Mouse (Mus musculus) limb, embryonic 11.5 days (tissue): ENCODE data around the gene Zfp628. TPM values are rescaled to one million over a fixed set of nuclear protein-coding genes. Genes with fewer than 3 reads are reported as not detected.

ENCODE experiments used
- ATAC-seq: fragments of 200-750 bp; cut with Nextera tagmentation; 2 replicates; pipeline ENCODE4 v1.8.0; 2017; ENCODE audit warnings: low read depth; ENCODE audit not compliant: insufficient number of reproducible peaks, low FRiP score, low TSS enrichment
- DNase-seq: peaks from one replicate; pipeline ENCODE4 v3.0.0-alpha.2; 2015; ENCODE audit warnings: low spot score
- H3K27ac ChIP-seq: fragments of 300-500 bp; sonication (generic); replicated peaks from 2 replicates; pipeline ENCODE4 v1.5.1; 2014; ENCODE audit warnings: low read depth, mild to moderate bottlenecking, low read length
- H3K27me3 ChIP-seq: fragments of 300-500 bp; sonication (generic); 2 replicates; pipeline ENCODE4 v1.6.1; 2014; ENCODE audit warnings: mild to moderate bottlenecking, low read length, mixed read lengths; ENCODE audit not compliant: control insufficient read depth, insufficient read depth
- H3K36me3 ChIP-seq: fragments of 300-500 bp; sonication (generic); 2 replicates; pipeline ENCODE4 v1.6.1; 2014; ENCODE audit warnings: mild to moderate bottlenecking, low read length, moderate library complexity, mixed read lengths; ENCODE audit not compliant: control insufficient read depth, insufficient read depth
- H3K4me1 ChIP-seq: fragments of 300-500 bp; sonication (generic); 2 replicates; pipeline ENCODE4 v1.6.1; 2014; ENCODE audit warnings: low read length, mixed read lengths; ENCODE audit not compliant: control insufficient read depth, insufficient read depth
- H3K4me2 ChIP-seq: fragments of 300-500 bp; sonication (generic); 2 replicates; pipeline ENCODE4 v1.6.1; 2014; ENCODE audit warnings: low read depth, mild to moderate bottlenecking, moderate library complexity; ENCODE audit not compliant: severe bottlenecking
- H3K4me3 ChIP-seq: fragments of 300-500 bp; sonication (generic); 2 replicates; pipeline ENCODE4 v1.5.1; 2014; ENCODE audit warnings: low read depth, low read length
- H3K9ac ChIP-seq: fragments of 300-500 bp; sonication (generic); 2 replicates; pipeline ENCODE4 v1.6.1; 2014; ENCODE audit warnings: mild to moderate bottlenecking, low read length
- H3K9me3 ChIP-seq: fragments of 300-500 bp; sonication (generic); 2 replicates; pipeline ENCODE4 v1.6.1; 2016; ENCODE audit warnings: low read length; ENCODE audit not compliant: control insufficient read depth
- WGBS: fragments of 180-500 bp; shearing (Covaris S2); extraction: QIAGEN DNeasy Blood & Tissue Kit; methylation state at CpG from one replicate; pipeline ENCODE4 v1.1.7; 2014; 5-methylcytosine and 5-hydroxymethylcytosine counted together
- polyA plus RNA-seq: library from polyadenylated mRNA; unstranded; fragments of >200 nt; fragmentation: Nextera tagmentation; extraction: Ambion mirVana; gene quantifications from 2 replicates; pipeline ENCODE4 v1.2.1, GENCODE M21; 2014

Zfp628 gene
- polyA plus RNA-seq, 1 experiment from 2014 or later = 3.8 TPM

DNA sequence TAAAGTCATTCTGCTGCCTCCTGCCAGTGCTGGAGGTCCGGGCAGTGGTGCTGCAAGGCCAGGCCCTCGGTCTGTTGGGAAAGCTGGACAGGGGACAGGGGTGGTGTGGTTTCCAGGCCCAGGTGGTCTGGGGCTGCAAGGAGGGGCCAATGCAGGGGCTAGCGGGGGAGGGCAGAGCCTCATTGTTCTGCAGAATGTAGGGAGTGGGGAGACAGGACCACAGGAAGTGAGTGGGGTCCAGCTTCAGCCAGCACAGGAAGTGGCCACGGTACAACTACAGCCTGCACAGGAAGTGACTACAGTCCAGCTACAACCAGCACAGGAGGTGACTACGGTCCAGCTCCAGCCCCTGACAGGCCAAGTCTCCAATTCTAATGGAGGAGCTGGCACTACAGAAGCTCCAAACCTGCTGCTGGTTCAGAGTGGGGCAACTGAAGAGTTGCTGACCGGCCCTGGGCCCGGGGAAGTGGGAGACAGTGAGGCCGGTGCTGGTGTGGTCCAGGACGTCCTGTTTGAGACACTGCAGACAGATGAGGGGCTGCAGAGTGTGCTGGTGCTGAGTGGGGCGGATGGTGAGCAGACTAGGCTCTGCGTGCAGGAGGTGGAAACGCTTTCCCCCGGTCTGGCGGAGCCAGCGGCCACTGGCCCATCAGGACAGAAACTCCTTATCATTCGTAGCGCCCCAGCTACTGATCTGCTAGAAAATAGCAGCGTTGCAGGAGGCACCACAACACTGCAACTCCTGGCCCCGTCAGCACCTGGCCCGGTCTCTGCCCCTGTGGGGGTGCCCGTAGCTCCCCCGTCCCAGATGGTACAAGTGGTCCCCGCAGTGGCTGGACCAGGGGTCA lies 6.2 kb downstream of the Zfp628 start:
- Histone ChIP-seq H3K9ac (no peak overlapping the region), H3K27me3 (no peaks in the 10 kb centered on the region), H3K4me2 (no peak overlapping the region), H3K9me3 (no peaks in the 10 kb centered on the region), H3K4me3 (no peak overlapping the region), H3K4me1 (peaks cover 50% of the 10 kb centered on the region), H3K27ac (peak overlapping the region; percentile 52; the same call in 1 of the 2 replicates), H3K36me3 (peaks cover 16% of the 10 kb centered on the region; the same call in 1 of the 2 replicates)
- 56% methylated on average over 23 of the region's 23 CpGs for WGBS
- ATAC-seq (no peak), DNase-seq (no peak)

DNA sequence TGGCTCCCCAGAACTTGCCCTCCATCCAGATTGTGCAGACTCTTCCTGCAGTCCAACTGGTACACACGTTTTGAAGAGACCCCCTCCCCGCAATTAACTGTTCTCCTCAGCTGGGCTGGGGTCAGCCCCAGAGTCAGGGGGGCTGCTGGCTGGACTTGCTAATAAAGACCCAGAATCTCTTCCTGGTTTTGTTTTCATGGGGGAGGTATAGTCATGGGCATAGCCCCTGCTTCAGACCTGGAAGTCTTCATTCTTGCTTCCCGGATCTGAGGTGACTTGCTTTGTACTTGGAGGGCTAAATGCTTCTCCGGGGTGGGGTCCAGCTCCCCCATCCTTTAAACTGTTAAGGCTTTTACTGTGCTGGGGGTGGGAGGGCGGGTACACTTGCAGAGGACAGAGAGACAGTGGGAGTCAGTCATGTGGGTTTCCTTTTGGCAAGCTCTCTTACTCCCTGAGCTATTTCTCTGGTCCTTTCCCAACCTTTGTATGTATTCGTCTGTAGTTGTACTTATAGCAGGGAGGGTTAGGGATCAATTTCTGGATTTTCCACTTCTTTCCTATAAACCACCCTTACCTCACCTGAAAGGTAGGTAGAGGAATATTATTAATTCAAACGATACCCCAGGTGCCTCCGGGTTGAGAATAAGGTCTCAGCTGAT lies 6.9 kb downstream of the Zfp628 start, which contains the start of gene Nat14:
Nat14 (plus strand) TSS at position 205 of the 659 bp plus-strand sequence.
- H3K4me2 ChIP-seq = peak within 1 kb of the TSS; percentile 71
- peaks cover 16% of the 10 kb centered on the region; the same call in 1 of the 2 replicates for H3K36me3 ChIP-seq
- WGBS = 33% methylated on average over 8 of the region's 8 CpGs
- H3K4me3 ChIP-seq = peak within 1 kb of the TSS; percentile 20
- H3K27me3 ChIP-seq = no peaks in the 10 kb centered on the region
- H3K27ac ChIP-seq = peak within 1 kb of the TSS; percentile 81
- ATAC-seq = no peak
- DNase-seq = no peak
- no peaks in the 10 kb centered on the region for H3K9me3 ChIP-seq
- peaks cover 50% of the 10 kb centered on the region for H3K4me1 ChIP-seq
- H3K9ac ChIP-seq = 0 out of 2 replicates have a peak within 1 kb of the TSS, but pooled peaks have one; percentile 5

DNA sequence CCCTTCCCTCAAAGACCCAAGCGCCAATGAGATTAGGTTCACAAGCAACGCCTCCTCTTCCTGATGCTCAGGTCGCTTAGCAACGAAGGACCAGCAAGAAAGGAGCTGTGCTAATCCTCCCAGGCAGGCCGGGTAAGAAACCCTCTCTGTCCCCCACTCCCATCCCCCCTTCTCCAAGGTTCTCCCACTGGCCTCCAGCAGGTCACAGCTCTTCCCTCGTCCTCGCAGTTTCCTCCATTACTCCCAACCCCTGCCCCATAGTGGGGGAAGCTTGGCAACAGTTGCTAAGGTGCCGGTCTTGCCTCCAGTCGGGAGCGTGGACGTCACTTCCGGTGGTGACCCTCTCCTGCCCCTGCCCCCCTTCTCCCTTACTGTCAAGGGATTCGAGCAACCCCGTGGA lies 7.5 kb downstream of the Zfp628 start:
- Histone ChIP-seq H3K9me3 (no peaks in the 10 kb centered on the region), H3K4me2 (peak overlapping the region; percentile 71), H3K36me3 (peaks cover 16% of the 10 kb centered on the region; the same call in 1 of the 2 replicates), H3K4me1 (peaks cover 53% of the 10 kb centered on the region), H3K4me3 (peak overlapping the region; percentile 20), H3K9ac (0 out of 2 replicates have a peak overlapping the region, but pooled peaks have one; percentile 5), H3K27ac (peak overlapping the region; percentile 56; the same call in 1 of the 2 replicates), H3K27me3 (no peaks in the 10 kb centered on the region)
- DNase-seq (peak; percentile 88), ATAC-seq (peak; percentile 41; the same call in 1 of the 2 replicates)
- 0% methylated on average over 14 of the region's 14 CpGs for WGBS

- Histone ChIP-seq H3K27ac (peak overlapping the region; percentile 88), H3K4me3 (peak overlapping the region; percentile 20), H3K4me1 (peaks cover 53% of the 10 kb centered on the region), H3K9ac (peak overlapping the region; percentile 67; the same call in 1 of the 2 replicates), H3K4me2 (peak overlapping the region; percentile 71), H3K36me3 (peaks cover 16% of the 10 kb centered on the region; the same call in 1 of the 2 replicates), H3K27me3 (no peaks in the 10 kb centered on the region), H3K9me3 (no peaks in the 10 kb centered on the region)
- ATAC-seq (peak; percentile 14; the same call in 1 of the 2 replicates), DNase-seq (peak; percentile 89)
- WGBS = 1% methylated on average over 14 of the region's 14 CpGs
Observed at GRCm38 (mm10) chr7:4922931-4923565, 8.0 kb downstream of the Zfp628 start.

- peak overlapping the region; percentile 67 for H3K9ac ChIP-seq
- ATAC-seq (0 out of 2 replicates have a peak, but pooled peaks have one; percentile 2), DNase-seq (peak; percentile 66)
- peaks cover 53% of the 10 kb centered on the region for H3K4me1 ChIP-seq
- peak overlapping the region; percentile 88 for H3K27ac ChIP-seq
- 4% methylated on average over 37 of the region's 37 CpGs for WGBS
- H3K36me3 ChIP-seq = peaks cover 16% of the 10 kb centered on the region; the same call in 1 of the 2 replicates
- peak overlapping the region; percentile 71 for H3K4me2 ChIP-seq
- peak overlapping the region; percentile 20 for H3K4me3 ChIP-seq
- H3K9me3 ChIP-seq = no peaks in the 10 kb centered on the region
- no peaks in the 10 kb centered on the region for H3K27me3 ChIP-seq
Observed at GRCm38 (mm10) chr7:4923586-4924364, 8.8 kb downstream of the Zfp628 start.

GRCm38 (mm10) chr7:4924483-4924882 lies 9.5 kb downstream of the Zfp628 start:
- H3K27ac ChIP-seq = peak overlapping the region; percentile 88
- H3K9me3 ChIP-seq = no peaks in the 10 kb centered on the region
- peak overlapping the region; percentile 71 for H3K4me2 ChIP-seq
- peak; percentile 52 for DNase-seq
- peak overlapping the region; percentile 20 for H3K4me3 ChIP-seq
- peaks cover 13% of the 10 kb centered on the region; the same call in 1 of the 2 replicates for H3K36me3 ChIP-seq
- 1% methylated on average over 4 of the region's 4 CpGs for WGBS
- peak overlapping the region; percentile 67; the same call in 1 of the 2 replicates for H3K9ac ChIP-seq
- peaks cover 53% of the 10 kb centered on the region for H3K4me1 ChIP-seq
- H3K27me3 ChIP-seq = no peaks in the 10 kb centered on the region
- no peak for ATAC-seq

DNA sequence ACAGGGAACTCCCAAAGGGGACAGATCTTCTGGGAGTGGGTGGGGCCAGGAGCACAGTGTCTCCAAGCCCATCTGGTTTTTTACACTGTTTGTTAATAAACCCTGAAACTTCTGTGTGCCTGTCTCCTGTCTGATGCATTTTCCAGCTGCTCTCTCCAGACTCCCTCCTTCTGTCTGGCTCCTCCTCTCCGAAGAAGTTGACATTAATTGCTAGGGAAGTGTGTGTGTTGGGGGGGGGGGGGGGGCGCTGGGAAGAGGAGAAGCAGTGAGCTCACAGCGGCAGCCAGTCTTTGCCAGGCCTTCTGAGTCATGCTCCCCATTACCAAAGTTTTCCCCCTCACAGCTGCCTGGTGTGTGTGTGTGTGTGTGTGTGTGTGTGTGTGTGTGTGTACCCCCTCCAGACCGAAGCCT lies 9.9 kb downstream of the Zfp628 start:
- H3K36me3 ChIP-seq = peaks cover 9% of the 10 kb centered on the region; the same call in 1 of the 2 replicates
- 6% methylated on average over 3 of the region's 4 CpGs for WGBS
- H3K9me3 ChIP-seq = no peaks in the 10 kb centered on the region
- H3K4me2 ChIP-seq = peak overlapping the region; percentile 71
- no peak overlapping the region for H3K4me3 ChIP-seq
- ATAC-seq (no peak), DNase-seq (peak; percentile 52)
- peak overlapping the region; percentile 88 for H3K27ac ChIP-seq
- H3K9ac ChIP-seq = 0 out of 2 replicates have a peak overlapping the region, but pooled peaks have one; percentile 9
- peaks cover 53% of the 10 kb centered on the region for H3K4me1 ChIP-seq
- no peaks in the 10 kb centered on the region for H3K27me3 ChIP-seq
